Mouse (Mus musculus) retina, postnatal 1 day (tissue): ENCODE data around the gene Snapc1.

Experiments used
- DNase-seq: peaks from one replicate; pipeline ENCODE4 v3.0.0-alpha.2; 2012

Gene Snapc1

GRCm38 (mm10) chr12:73997297-73998127 lies 33.2 kb downstream of the Snapc1 start, which contains the start of gene Syt16:
Gene Syt16 (plus strand): TSS chr12:73997661.
- DNase-seq = peak; percentile 73

- no peak for DNase-seq
Observed at GRCm38 (mm10) chr12:73998128-73998456, 33.8 kb downstream of the Snapc1 start.

- DNase-seq = no peak
Observed at GRCm38 (mm10) chr12:74002449-74002848, 38.2 kb downstream of the Snapc1 start.

GRCm38 (mm10) chr12:74009448-74009911 lies 45.2 kb downstream of the Snapc1 start:
- peak; percentile 80 for DNase-seq

- peak; percentile 76 for DNase-seq
Observed at GRCm38 (mm10) chr12:74013739-74014138, 49.5 kb downstream of the Snapc1 start.

- DNase-seq = peak; percentile 41
Observed at GRCm38 (mm10) chr12:74014739-74015270, 50.5 kb downstream of the Snapc1 start.

- DNase-seq = no peak
Observed at GRCm38 (mm10) chr12:74015491-74015890, 51.2 kb downstream of the Snapc1 start.

GRCm38 (mm10) chr12:74023260-74023659 lies 59.0 kb downstream of the Snapc1 start:
- no peak for DNase-seq

- DNase-seq = no peak
Observed at GRCm38 (mm10) chr12:74024912-74025311, 60.6 kb downstream of the Snapc1 start.
